Comparison of ENCODE assay signal across 8 mouse cellular contexts in genomic region chr16:30405925-30406670, GRCm38 (mm10). TPM values are rescaled to one million over a fixed set of nuclear protein-coding genes. Genes with fewer than 3 reads are reported as not detected.
DNase-seq lines count a peak whose midpoint lies in the region; ATAC-seq and TF ChIP-seq lines count a peak whose summit lies in the region.

Gene Atp13a3 (minus strand): TSS chr16:30405975.

- no peak within 1 kb of the TSS for H3K27ac ChIP-seq in kidney, postnatal 0 days

- ATAC-seq in kidney, postnatal 0 days (replicated peaks; ENCODE audit: low FRiP score, low read depth): no peak
- ATAC-seq in Patski: no peak
- ATAC-seq in erythroid progenitor cell, adult 5-6 weeks (replicated peaks; ENCODE audit: low FRiP score, poor library complexity, severe bottlenecking): no peak

- TF ChIP-seq CTCF in kidney, postnatal 0 days (IDR thresholded peaks at IDR 0.05; ENCODE audit: low read depth): no peak
- no peak for TF ChIP-seq CTCF in Patski (IDR thresholded peaks at IDR 0.05)

- no peaks in the 10 kb centered on the region for H3K4me1 ChIP-seq in kidney, postnatal 0 days (replicated peaks; ENCODE audit: insufficient read depth, low read length)

- H3K9ac ChIP-seq in kidney, postnatal 0 days (ENCODE audit: low read depth, low read length): no peak within 1 kb of the TSS

- no peak within 1 kb of the TSS for H3K4me2 ChIP-seq in kidney, postnatal 0 days (ENCODE audit: low read length)

- no peak within 1 kb of the TSS for H3K4me3 ChIP-seq in kidney, postnatal 0 days (replicated peaks; ENCODE audit: low read depth, low read length)

- 77% methylated on average over 10 of the region's 11 CpGs for WGBS in kidney, postnatal 0 days

- CTCF ChIA-PET in Patski (lab: Charles Lee): interaction anchor here (1.5 kb wide), 1 partner anchor 9 kb away, joined by 3 read pairs; no protein-coding TSS in a partner anchor

- no peak for DNase-seq in kidney, postnatal 0 days (ENCODE audit: low spot score)
- no peak for DNase-seq in kidney, adult 8-10 months
- DNase-seq in Patski (ENCODE audit: low read depth, low spot score): no peak
- DNase-seq in layer of hippocampus, postnatal 14 days (ENCODE audit: low spot score in 2 of 2): no peak
- no peak for DNase-seq in embryo, embryonic 11 days
- no peak for DNase-seq in cerebellum, adult 8-10 months
- no peak for DNase-seq in testis, postnatal 10 days (ENCODE audit: low spot score)

- POLR2A ChIA-PET in Patski (lab: Charles Lee): no interaction called here

- H3K9me3 ChIP-seq in kidney, postnatal 0 days (replicated peaks; ENCODE audit: low read length): no peaks in the 10 kb centered on the region

- in situ Hi-C loops in Patski (cut with MboI; ENCODE audit: low pct_unique_long_range_greater_than_20kb): no loop called here

- H3K36me3 ChIP-seq in kidney, postnatal 0 days (ENCODE audit: insufficient read depth, low read length): no peaks in the 10 kb centered on the region

- H3K27me3 ChIP-seq in kidney, postnatal 0 days (ENCODE audit: insufficient read depth, low read length): no peaks in the 10 kb centered on the region
- H3K27me3 ChIP-seq in Patski: no peaks in the 10 kb centered on the region

RNA-seq across cellular contexts. Expression of gene Atp13a3, which starts in this region (rescaled TPM):
- 10.4 and 11.2 TPM in 2 replicates for polyA plus RNA-seq in kidney, postnatal 0 days (2015; fragmentation: Nextera tagmentation; extraction: Ambion mirVana)
- polyA plus RNA-seq in Patski (2021): 84.9 TPM
- total RNA-seq in erythroid progenitor cell, adult 5-6 weeks (2015; ENCODE audit: low replicate concordance): 51.6 and 66.7 TPM in 2 replicates
- 41.6 and 48.3 TPM in 2 replicates for total RNA-seq in erythroid progenitor cell, adult 5-6 weeks (2017; ENCODE audit: low replicate concordance)
- total RNA-seq in layer of hippocampus, postnatal 14 days (2021): 10 to 100 TPM; 65.0 to 70.9 TPM
